Mouse (Mus musculus): ENCODE results near the gene Cped1. TPM values are rescaled to one million over a fixed set of nuclear protein-coding genes. Genes with fewer than 3 reads are reported as not detected.
"Not testable (repeated sequence)": the region's sequence is repeated elsewhere in the genome, so short reads cannot be mapped to it uniquely, and the experiment has no call there.

Cped1 gene
- polyA plus RNA-seq, 1 experiment from 2014 or later = 3.6 TPM

DNA sequence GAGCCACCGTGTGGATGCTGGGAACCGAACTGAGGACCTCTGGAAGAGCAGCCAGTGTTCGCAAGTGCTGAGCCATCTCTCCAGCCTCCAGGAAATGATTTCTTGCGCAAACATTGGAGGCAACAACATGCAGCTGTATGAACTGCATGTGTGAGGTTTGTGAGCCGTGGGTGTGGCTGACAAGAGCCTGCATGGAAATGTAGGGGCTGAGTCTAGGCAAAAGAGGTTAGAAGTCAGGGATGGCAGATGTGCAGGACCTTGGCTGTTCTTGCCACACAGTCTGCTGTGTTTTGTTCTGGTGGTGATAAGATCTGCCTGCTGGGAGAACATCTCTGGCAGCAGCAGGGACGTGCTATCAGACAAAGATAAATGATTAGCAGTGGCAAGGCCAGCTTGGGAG, 49.7 kb downstream of the Cped1 start:
- no peak overlapping the region for H3K27ac ChIP-seq
- H3K4me3 ChIP-seq = no peak overlapping the region
- H3K4me1 ChIP-seq = no peaks in the 10 kb centered on the region
- no peaks in the 10 kb centered on the region for H3K9me3 ChIP-seq (replicated peaks)
- 53% methylated on average over 6 of the region's 6 CpGs for WGBS (ENCODE audit: insufficient replicate concordance)
- H3K27me3 ChIP-seq (replicated peaks) = no peaks in the 10 kb centered on the region
- ATAC-seq = no peak
- no peak overlapping the region for H3K9ac ChIP-seq
- H3K36me3 ChIP-seq = no peaks in the 10 kb centered on the region
- no peak overlapping the region for H3K4me2 ChIP-seq

- Histone ChIP-seq H3K4me1 (no peaks in the 10 kb centered on the region), H3K9me3 (replicated peaks) (no peaks in the 10 kb centered on the region), H3K4me3 (no peak overlapping the region), H3K9ac (no peak overlapping the region), H3K36me3 (no peaks in the 10 kb centered on the region), H3K27ac (no peak overlapping the region), H3K27me3 (replicated peaks) (no peaks in the 10 kb centered on the region), H3K4me2 (no peak overlapping the region)
- no peak for ATAC-seq
- 71% methylated on average over 3 of the region's 3 CpGs for WGBS (ENCODE audit: insufficient replicate concordance)
Observed at GRCm38 (mm10) chr6:22035895-22036294, 50.2 kb downstream of the Cped1 start.

DNA sequence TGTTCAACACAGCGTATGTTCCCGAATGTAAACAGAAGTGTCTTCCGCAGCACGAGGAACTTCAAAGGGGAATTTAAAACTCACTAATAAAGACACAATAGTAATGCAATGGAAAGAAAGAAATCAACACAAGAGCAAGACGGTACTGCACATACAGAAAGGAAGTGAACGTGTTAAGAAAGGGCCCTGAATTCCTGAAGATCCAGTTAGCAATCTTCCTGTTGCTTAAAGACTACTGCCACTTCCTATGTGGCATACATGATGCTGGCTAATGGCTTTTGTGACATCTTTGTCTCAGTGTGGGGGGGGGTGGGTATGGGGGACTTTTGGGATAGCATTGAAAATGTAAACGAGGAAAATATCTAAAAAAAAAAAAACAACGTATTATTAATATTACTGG, 50.7 kb downstream of the Cped1 start:
- H3K4me2 ChIP-seq = no peak overlapping the region
- no peak overlapping the region for H3K27ac ChIP-seq
- H3K36me3 ChIP-seq = no peaks in the 10 kb centered on the region
- no peaks in the 10 kb centered on the region for H3K27me3 ChIP-seq (replicated peaks)
- no peak overlapping the region for H3K9ac ChIP-seq
- 62% methylated on average over 8 of the region's 8 CpGs for WGBS (ENCODE audit: insufficient replicate concordance)
- H3K9me3 ChIP-seq (replicated peaks) = no peaks in the 10 kb centered on the region
- no peaks in the 10 kb centered on the region for H3K4me1 ChIP-seq
- no peak for ATAC-seq
- H3K4me3 ChIP-seq = no peak overlapping the region

GRCm38 (mm10) chr6:22036911-22037310, 51.2 kb downstream of the Cped1 start:
- no peak overlapping the region for H3K9ac ChIP-seq
- H3K27ac ChIP-seq = no peak overlapping the region
- H3K4me2 ChIP-seq = no peak overlapping the region
- H3K4me3 ChIP-seq = no peak overlapping the region
- WGBS (ENCODE audit: insufficient replicate concordance) = 50% methylated on average over 1 of the region's 1 CpGs
- H3K4me1 ChIP-seq = no peaks in the 10 kb centered on the region
- no peaks in the 10 kb centered on the region for H3K36me3 ChIP-seq
- no peaks in the 10 kb centered on the region for H3K9me3 ChIP-seq (replicated peaks)
- H3K27me3 ChIP-seq (replicated peaks) = no peaks in the 10 kb centered on the region
- no peak for ATAC-seq

DNA sequence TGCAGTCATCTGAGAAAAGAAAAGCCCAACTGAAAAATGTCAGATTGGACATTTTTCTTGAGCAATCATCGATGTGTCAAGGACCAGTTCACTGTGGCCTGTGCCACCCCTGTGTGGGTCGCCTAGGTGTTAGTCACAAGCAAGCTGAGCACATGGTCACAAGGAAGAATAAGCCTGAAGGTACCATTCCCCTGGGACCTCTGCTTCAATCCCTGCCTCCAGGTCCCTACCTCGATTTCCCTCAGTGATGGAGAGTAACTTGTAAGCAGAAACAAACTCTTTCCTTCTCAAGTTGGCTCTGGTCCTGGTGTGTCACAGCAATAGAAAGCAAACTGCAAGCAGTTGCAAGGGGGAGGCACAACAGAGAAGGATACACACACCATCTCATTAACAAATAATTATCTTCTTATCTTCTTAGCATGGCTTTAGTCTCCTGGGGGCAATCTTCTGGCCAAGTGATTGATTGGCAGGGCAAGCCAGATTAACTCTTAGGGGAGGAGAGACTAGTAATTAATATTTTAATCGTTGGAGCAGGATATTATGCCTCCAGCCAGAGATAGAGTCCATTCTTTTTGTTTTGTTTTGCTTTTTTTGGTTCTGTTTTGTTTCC, 51.8 kb downstream of the Cped1 start:
- no peaks in the 10 kb centered on the region for H3K4me1 ChIP-seq
- no peaks in the 10 kb centered on the region for H3K9me3 ChIP-seq (replicated peaks)
- no peak for ATAC-seq
- H3K9ac ChIP-seq = no peak overlapping the region
- H3K27ac ChIP-seq = no peak overlapping the region
- no peak overlapping the region for H3K4me3 ChIP-seq
- 52% methylated on average over 4 of the region's 4 CpGs for WGBS (ENCODE audit: insufficient replicate concordance)
- H3K36me3 ChIP-seq = no peaks in the 10 kb centered on the region
- H3K4me2 ChIP-seq = no peak overlapping the region
- no peaks in the 10 kb centered on the region for H3K27me3 ChIP-seq (replicated peaks)

- 48% methylated on average over 7 of the region's 7 CpGs for WGBS (ENCODE audit: insufficient replicate concordance)
- not testable (repeated sequence) for H3K27me3 ChIP-seq (replicated peaks); H3K4me1 ChIP-seq; ATAC-seq; H3K4me3 ChIP-seq; H3K9me3 ChIP-seq (replicated peaks); H3K4me2 ChIP-seq; H3K27ac ChIP-seq; H3K9ac ChIP-seq; H3K36me3 ChIP-seq
Observed at GRCm38 (mm10) chr6:22039666-22040065, 54.0 kb downstream of the Cped1 start.

GRCm38 (mm10) chr6:22044880-22045605, 59.3 kb downstream of the Cped1 start:
- WGBS (ENCODE audit: insufficient replicate concordance) = 62% methylated on average over 9 of the region's 9 CpGs
- H3K4me3 ChIP-seq = no peak overlapping the region
- no peaks in the 10 kb centered on the region for H3K36me3 ChIP-seq
- H3K9ac ChIP-seq = no peak overlapping the region
- no peak overlapping the region for H3K27ac ChIP-seq
- H3K4me1 ChIP-seq = no peaks in the 10 kb centered on the region
- H3K4me2 ChIP-seq = no peak overlapping the region
- no peaks in the 10 kb centered on the region for H3K9me3 ChIP-seq (replicated peaks)
- no peak for ATAC-seq
- H3K27me3 ChIP-seq (replicated peaks) = no peaks in the 10 kb centered on the region; the same call in 1 of the 2 replicates

GRCm38 (mm10) chr6:22047101-22047500, 61.4 kb downstream of the Cped1 start:
- 76% methylated on average over 2 of the region's 2 CpGs for WGBS (ENCODE audit: insufficient replicate concordance)
- Histone ChIP-seq H3K9me3 (replicated peaks) (no peaks in the 10 kb centered on the region), H3K4me1 (no peaks in the 10 kb centered on the region), H3K4me2 (no peak overlapping the region), H3K27me3 (replicated peaks) (no peaks in the 10 kb centered on the region; the same call in 1 of the 2 replicates), H3K4me3 (no peak overlapping the region), H3K27ac (no peak overlapping the region), H3K9ac (no peak overlapping the region), H3K36me3 (no peaks in the 10 kb centered on the region)
- ATAC-seq = no peak

DNA sequence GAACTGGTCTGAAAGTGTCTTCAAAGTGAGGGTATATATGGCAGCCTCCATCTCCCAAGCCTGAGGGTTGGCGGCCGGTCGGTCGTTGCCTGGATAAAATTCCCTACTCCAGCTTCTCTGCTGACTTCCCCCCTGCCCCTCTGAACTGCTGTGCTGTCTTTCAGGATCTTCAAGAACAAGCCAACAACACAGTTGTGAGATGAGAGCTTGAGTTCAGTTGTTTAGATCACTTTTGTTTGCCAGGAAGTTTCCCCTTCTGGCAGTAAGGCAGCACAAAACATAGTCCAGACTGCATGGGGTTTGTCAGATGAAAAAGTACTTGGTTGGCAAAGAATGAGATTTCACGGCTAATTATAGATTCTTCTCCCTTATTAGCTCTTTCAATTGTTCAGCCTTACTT, 63.4 kb downstream of the Cped1 start:
- Histone ChIP-seq H3K27ac (no peak overlapping the region), H3K27me3 (replicated peaks) (no peaks in the 10 kb centered on the region; the same call in 1 of the 2 replicates), H3K36me3 (no peaks in the 10 kb centered on the region), H3K9me3 (replicated peaks) (no peaks in the 10 kb centered on the region), H3K4me1 (no peaks in the 10 kb centered on the region), H3K4me2 (no peak overlapping the region), H3K9ac (no peak overlapping the region), H3K4me3 (no peak overlapping the region)
- ATAC-seq = no peak
- 55% methylated on average over 5 of the region's 5 CpGs for WGBS (ENCODE audit: insufficient replicate concordance)

DNA sequence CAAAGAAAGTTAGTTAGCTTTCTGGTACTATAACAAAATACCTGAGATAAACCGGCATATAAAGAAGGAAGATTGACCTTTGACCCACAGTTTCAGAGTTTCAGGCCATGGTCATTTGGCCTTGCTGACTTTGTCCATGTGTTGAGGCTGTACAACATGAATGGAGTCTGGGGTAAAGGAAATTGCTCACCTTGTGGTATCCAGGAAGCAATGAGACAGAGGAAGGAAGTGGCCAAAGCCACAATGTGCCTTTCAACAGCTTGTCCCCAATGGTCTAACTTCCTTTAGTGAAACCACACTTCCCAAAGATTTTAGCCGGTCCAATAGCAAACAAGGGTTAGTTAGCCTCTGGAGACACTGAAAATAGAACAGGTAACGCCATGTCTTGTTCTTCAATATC, 65.8 kb downstream of the Cped1 start:
- no peaks in the 10 kb centered on the region; the same call in 1 of the 2 replicates for H3K27me3 ChIP-seq (replicated peaks)
- no peak overlapping the region for H3K9ac ChIP-seq
- WGBS (ENCODE audit: insufficient replicate concordance) = 45% methylated on average over 3 of the region's 3 CpGs
- no peaks in the 10 kb centered on the region for H3K9me3 ChIP-seq (replicated peaks)
- no peak for ATAC-seq
- H3K4me3 ChIP-seq = no peak overlapping the region
- H3K36me3 ChIP-seq = no peaks in the 10 kb centered on the region
- no peak overlapping the region for H3K27ac ChIP-seq
- H3K4me2 ChIP-seq = no peak overlapping the region
- H3K4me1 ChIP-seq = no peaks in the 10 kb centered on the region

DNA sequence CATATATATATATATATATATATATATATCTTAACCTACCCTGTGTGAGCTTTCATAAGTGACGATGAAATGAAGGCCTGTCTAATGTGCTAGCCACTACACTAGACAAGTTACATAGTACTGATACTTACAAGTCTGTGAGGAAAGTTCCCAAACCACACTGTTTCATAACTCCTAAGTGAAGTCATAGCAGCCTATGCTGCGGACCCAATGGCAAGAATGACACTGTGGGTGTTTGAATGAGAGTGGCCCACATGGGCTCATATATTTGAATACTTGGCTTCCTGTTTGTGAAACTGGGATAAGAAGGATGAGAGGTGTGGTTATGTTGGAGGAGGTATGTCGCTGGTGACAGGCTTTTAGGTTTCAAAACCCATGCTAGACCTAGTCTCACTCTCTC, 67.3 kb downstream of the Cped1 start:
- no peak overlapping the region for H3K9ac ChIP-seq
- H3K27ac ChIP-seq = no peak overlapping the region
- ATAC-seq = no peak
- no peaks in the 10 kb centered on the region for H3K9me3 ChIP-seq (replicated peaks)
- H3K36me3 ChIP-seq = no peaks in the 10 kb centered on the region
- WGBS (ENCODE audit: insufficient replicate concordance) = 71% methylated on average over 3 of the region's 3 CpGs
- no peaks in the 10 kb centered on the region for H3K27me3 ChIP-seq (replicated peaks)
- H3K4me1 ChIP-seq = no peaks in the 10 kb centered on the region
- no peak overlapping the region for H3K4me2 ChIP-seq
- no peak overlapping the region for H3K4me3 ChIP-seq

GRCm38 (mm10) chr6:22064341-22064740, 78.6 kb downstream of the Cped1 start:
- H3K4me2 ChIP-seq = no peak overlapping the region
- no peak overlapping the region for H3K27ac ChIP-seq
- no peaks in the 10 kb centered on the region for H3K36me3 ChIP-seq
- no peak overlapping the region for H3K9ac ChIP-seq
- H3K4me3 ChIP-seq = no peak overlapping the region
- WGBS (ENCODE audit: insufficient replicate concordance) = 57% methylated on average over 4 of the region's 4 CpGs
- H3K27me3 ChIP-seq (replicated peaks) = no peaks in the 10 kb centered on the region
- H3K9me3 ChIP-seq (replicated peaks) = no peaks in the 10 kb centered on the region
- no peak for ATAC-seq
- no peaks in the 10 kb centered on the region for H3K4me1 ChIP-seq
